Mouse (Mus musculus): ENCODE measurements around the gene Eln. TPM values are rescaled to one million over a fixed set of nuclear protein-coding genes. Genes with fewer than 3 reads are reported as not detected.

Eln gene
- polyA plus RNA-seq, 1 experiment from 2014 or later, result 285 TPM

DNA sequence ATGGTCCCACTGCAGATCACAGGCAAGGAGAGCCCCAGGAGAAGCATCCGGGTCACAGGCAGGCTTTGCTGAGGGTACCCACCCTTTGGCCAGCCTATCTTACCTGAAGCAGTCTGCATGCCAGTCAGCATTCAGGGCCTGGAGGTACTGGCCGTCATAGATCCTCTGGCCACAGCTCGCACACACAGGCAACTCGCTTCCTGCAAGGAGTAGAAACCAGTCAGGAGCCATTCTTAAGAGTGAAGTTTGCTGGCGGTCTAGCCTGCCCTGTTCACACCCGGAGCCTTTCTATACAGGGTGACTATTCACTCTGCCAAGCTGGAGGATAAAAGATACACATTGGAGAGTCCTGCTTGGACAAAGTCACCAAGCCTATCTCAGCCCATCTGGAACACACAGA is 60.6 kb downstream of the Eln start:
- ATAC-seq (replicated peaks; ENCODE audit: extremely low read depth, insufficient read depth, low FRiP score), result no peak
- Histone ChIP-seq H3K36me3 (ENCODE audit: control insufficient read depth, insufficient read depth) (peaks cover 7% of the 10 kb centered on the region; the same call in 1 of the 2 replicates), H3K4me3 (ENCODE audit: low read length) (no peak overlapping the region), H3K9me3 (replicated peaks; ENCODE audit: control insufficient read depth, low read length) (no peaks in the 10 kb centered on the region), H3K9ac (ENCODE audit: low read length) (no peak overlapping the region), H3K27me3 (ENCODE audit: control insufficient read depth, insufficient read depth, low read length) (no peaks in the 10 kb centered on the region), H3K27ac (ENCODE audit: low read length) (no peak overlapping the region), H3K4me1 (ENCODE audit: control insufficient read depth, insufficient read depth, low read length) (peaks cover 11% of the 10 kb centered on the region), H3K4me2 (ENCODE audit: low read depth, low read length) (no peak overlapping the region)
- 91% methylated on average over 6 of the region's 6 CpGs for WGBS

GRCm38 (mm10) chr5:134684398-134684797 is 62.7 kb downstream of the Eln start:
- no peak overlapping the region for H3K27ac ChIP-seq (ENCODE audit: low read length)
- H3K36me3 ChIP-seq (ENCODE audit: control insufficient read depth, insufficient read depth), result peaks cover 7% of the 10 kb centered on the region; the same call in 1 of the 2 replicates
- H3K9ac ChIP-seq (ENCODE audit: low read length), result no peak overlapping the region
- H3K27me3 ChIP-seq (ENCODE audit: control insufficient read depth, insufficient read depth, low read length), result no peaks in the 10 kb centered on the region
- peaks cover 21% of the 10 kb centered on the region for H3K4me1 ChIP-seq (ENCODE audit: control insufficient read depth, insufficient read depth, low read length)
- no peak overlapping the region for H3K4me3 ChIP-seq (ENCODE audit: low read length)
- H3K4me2 ChIP-seq (ENCODE audit: low read depth, low read length), result no peak overlapping the region
- H3K9me3 ChIP-seq (replicated peaks; ENCODE audit: control insufficient read depth, low read length), result no peaks in the 10 kb centered on the region
- ATAC-seq (replicated peaks; ENCODE audit: extremely low read depth, insufficient read depth, low FRiP score), result no peak
- 81% methylated on average over 2 of the region's 2 CpGs for WGBS

- H3K4me1 ChIP-seq (ENCODE audit: control insufficient read depth, insufficient read depth, low read length), result peaks cover 20% of the 10 kb centered on the region
- no peaks in the 10 kb centered on the region for H3K9me3 ChIP-seq (replicated peaks; ENCODE audit: control insufficient read depth, low read length)
- ATAC-seq (replicated peaks; ENCODE audit: extremely low read depth, insufficient read depth, low FRiP score), result no peak
- H3K36me3 ChIP-seq (ENCODE audit: control insufficient read depth, insufficient read depth), result peaks cover 7% of the 10 kb centered on the region; the same call in 1 of the 2 replicates
- no peak overlapping the region for H3K27ac ChIP-seq (ENCODE audit: low read length)
- WGBS, result 66% methylated on average over 2 of the region's 2 CpGs
- H3K4me2 ChIP-seq (ENCODE audit: low read depth, low read length), result no peak overlapping the region
- H3K27me3 ChIP-seq (ENCODE audit: control insufficient read depth, insufficient read depth, low read length), result no peaks in the 10 kb centered on the region
- H3K4me3 ChIP-seq (ENCODE audit: low read length), result no peak overlapping the region
- no peak overlapping the region for H3K9ac ChIP-seq (ENCODE audit: low read length)
These were observed 63.3 kb downstream of the Eln start for GRCm38 (mm10) chr5:134683813-134684212.

DNA sequence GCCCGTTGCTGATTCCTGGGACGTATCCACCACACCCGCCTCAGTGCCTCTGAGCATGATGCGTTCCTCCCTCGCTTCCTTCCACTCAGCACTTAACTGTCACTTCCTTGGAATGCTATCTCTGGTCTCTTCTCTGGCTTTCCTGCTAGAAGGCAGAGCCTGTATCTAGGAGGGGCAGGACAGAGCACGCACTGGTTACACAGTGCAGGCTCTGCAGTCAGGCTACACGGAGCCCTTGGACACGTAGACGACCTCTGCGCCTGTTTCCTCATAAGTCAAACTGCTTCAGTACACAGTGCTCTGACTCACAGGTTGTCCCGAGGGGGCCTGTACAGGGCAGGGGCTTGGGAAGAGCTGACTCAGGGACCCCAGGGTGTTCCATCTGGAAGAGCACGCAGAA is 66.9 kb downstream of the Eln start:
- ATAC-seq (replicated peaks; ENCODE audit: extremely low read depth, insufficient read depth, low FRiP score), result peak; percentile 18; the same call in 1 of the 2 replicates
- peaks cover 7% of the 10 kb centered on the region; the same call in 1 of the 2 replicates for H3K36me3 ChIP-seq (ENCODE audit: control insufficient read depth, insufficient read depth)
- no peak overlapping the region for H3K4me2 ChIP-seq (ENCODE audit: low read depth, low read length)
- WGBS, result 45% methylated on average over 12 of the region's 12 CpGs
- no peaks in the 10 kb centered on the region for H3K9me3 ChIP-seq (replicated peaks; ENCODE audit: control insufficient read depth, low read length)
- no peak overlapping the region for H3K4me3 ChIP-seq (ENCODE audit: low read length)
- peaks cover 26% of the 10 kb centered on the region for H3K4me1 ChIP-seq (ENCODE audit: control insufficient read depth, insufficient read depth, low read length)
- H3K9ac ChIP-seq (ENCODE audit: low read length), result peak overlapping the region; percentile 48
- H3K27me3 ChIP-seq (ENCODE audit: control insufficient read depth, insufficient read depth, low read length), result no peaks in the 10 kb centered on the region
- peak overlapping the region; percentile 42; the same call in 1 of the 2 replicates for H3K27ac ChIP-seq (ENCODE audit: low read length)

DNA sequence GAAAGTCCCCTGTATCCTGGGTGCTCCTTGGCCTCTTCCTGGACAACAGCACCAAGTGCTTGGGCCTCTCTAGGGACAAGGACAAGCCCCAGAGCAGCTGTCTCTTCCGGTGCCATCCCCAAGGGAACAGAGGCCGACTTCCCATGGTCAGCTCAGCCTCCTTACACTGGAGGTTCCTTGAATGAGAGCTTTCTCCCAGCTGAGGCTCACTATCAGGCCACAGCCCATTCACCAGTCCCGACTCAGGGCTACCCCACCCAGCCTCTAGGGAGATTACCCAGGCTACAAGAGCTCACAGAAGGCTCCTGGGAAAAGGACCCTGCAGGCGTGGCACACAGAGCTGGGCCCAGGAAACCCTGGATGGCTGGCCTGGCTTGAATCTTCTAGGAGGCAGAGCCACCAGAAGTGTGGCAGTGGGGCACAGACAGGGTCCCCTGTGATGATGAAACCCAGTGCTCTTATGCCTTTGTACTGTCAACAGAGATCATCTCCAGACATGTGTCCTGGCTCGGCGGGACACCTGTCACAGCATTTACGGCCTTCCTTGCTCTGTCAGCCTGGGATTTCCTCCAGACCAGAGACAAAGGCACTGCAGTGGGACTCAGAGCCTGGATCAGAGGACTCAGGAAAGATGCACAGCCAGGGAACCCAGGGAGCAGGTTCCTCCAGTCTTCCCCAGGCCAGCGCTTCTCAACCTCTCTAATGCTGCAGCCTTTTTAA is 68.1 kb downstream of the Eln start:
- no peak for ATAC-seq (replicated peaks; ENCODE audit: extremely low read depth, insufficient read depth, low FRiP score)
- Histone ChIP-seq H3K9me3 (replicated peaks; ENCODE audit: control insufficient read depth, low read length) (no peaks in the 10 kb centered on the region), H3K36me3 (ENCODE audit: control insufficient read depth, insufficient read depth) (peaks cover 6% of the 10 kb centered on the region; the same call in 1 of the 2 replicates), H3K27ac (ENCODE audit: low read length) (peak overlapping the region; percentile 36; the same call in 1 of the 2 replicates), H3K4me3 (ENCODE audit: low read length) (no peak overlapping the region), H3K27me3 (ENCODE audit: control insufficient read depth, insufficient read depth, low read length) (no peaks in the 10 kb centered on the region), H3K9ac (ENCODE audit: low read length) (no peak overlapping the region; the same call in 1 of the 2 replicates), H3K4me2 (ENCODE audit: low read depth, low read length) (no peak overlapping the region), H3K4me1 (ENCODE audit: control insufficient read depth, insufficient read depth, low read length) (peaks cover 35% of the 10 kb centered on the region)
- 65% methylated on average over 8 of the region's 8 CpGs for WGBS

GRCm38 (mm10) chr5:134678031-134678430 is 69.1 kb downstream of the Eln start:
- Histone ChIP-seq H3K9me3 (replicated peaks; ENCODE audit: control insufficient read depth, low read length) (no peaks in the 10 kb centered on the region), H3K4me2 (ENCODE audit: low read depth, low read length) (peak overlapping the region; percentile 80; the same call in 1 of the 2 replicates), H3K27me3 (ENCODE audit: control insufficient read depth, insufficient read depth, low read length) (no peaks in the 10 kb centered on the region), H3K4me3 (ENCODE audit: low read length) (peak overlapping the region; percentile 26; the same call in 1 of the 2 replicates), H3K4me1 (ENCODE audit: control insufficient read depth, insufficient read depth, low read length) (peaks cover 35% of the 10 kb centered on the region), H3K27ac (ENCODE audit: low read length) (peak overlapping the region; percentile 7; the same call in 1 of the 2 replicates), H3K36me3 (ENCODE audit: control insufficient read depth, insufficient read depth) (no peaks in the 10 kb centered on the region), H3K9ac (ENCODE audit: low read length) (0 out of 2 replicates have a peak overlapping the region, but pooled peaks have one; percentile 10)
- WGBS, result 79% methylated on average over 3 of the region's 3 CpGs
- no peak for ATAC-seq (replicated peaks; ENCODE audit: extremely low read depth, insufficient read depth, low FRiP score)

- Histone ChIP-seq H3K4me1 (ENCODE audit: control insufficient read depth, insufficient read depth, low read length) (peaks cover 35% of the 10 kb centered on the region), H3K4me3 (ENCODE audit: low read length) (peak overlapping the region; percentile 2; the same call in 1 of the 2 replicates), H3K4me2 (ENCODE audit: low read depth, low read length) (peak overlapping the region; percentile 80), H3K27me3 (ENCODE audit: control insufficient read depth, insufficient read depth, low read length) (no peaks in the 10 kb centered on the region), H3K27ac (ENCODE audit: low read length) (peak overlapping the region; percentile 85), H3K36me3 (ENCODE audit: control insufficient read depth, insufficient read depth) (0 out of 2 replicates have a peak, but pooled peaks cover 2% of the 10 kb centered on the region), H3K9me3 (replicated peaks; ENCODE audit: control insufficient read depth, low read length) (no peaks in the 10 kb centered on the region), H3K9ac (ENCODE audit: low read length) (no peak overlapping the region)
- ATAC-seq (replicated peaks; ENCODE audit: extremely low read depth, insufficient read depth, low FRiP score), result no peak
- WGBS, result 78% methylated on average over 5 of the region's 5 CpGs
These were observed 69.6 kb downstream of the Eln start for GRCm38 (mm10) chr5:134677491-134677890.

GRCm38 (mm10) chr5:134675956-134676759 is 71.0 kb downstream of the Eln start:
- Histone ChIP-seq H3K27ac (ENCODE audit: low read length) (peak overlapping the region; percentile 85), H3K27me3 (ENCODE audit: control insufficient read depth, insufficient read depth, low read length) (no peaks in the 10 kb centered on the region), H3K36me3 (ENCODE audit: control insufficient read depth, insufficient read depth) (0 out of 2 replicates have a peak, but pooled peaks cover 2% of the 10 kb centered on the region), H3K9me3 (replicated peaks; ENCODE audit: control insufficient read depth, low read length) (no peaks in the 10 kb centered on the region), H3K4me2 (ENCODE audit: low read depth, low read length) (peak overlapping the region; percentile 80), H3K4me3 (ENCODE audit: low read length) (peak overlapping the region; percentile 52), H3K4me1 (ENCODE audit: control insufficient read depth, insufficient read depth, low read length) (peaks cover 35% of the 10 kb centered on the region), H3K9ac (ENCODE audit: low read length) (peak overlapping the region; percentile 69)
- ATAC-seq (replicated peaks; ENCODE audit: extremely low read depth, insufficient read depth, low FRiP score), result peak; percentile 83
- 1% methylated on average over 14 of the region's 14 CpGs for whole genome bisulfite sequencing
